Mouse (Mus musculus) kidney, postnatal 14 days (tissue): ENCODE data around the gene Klhl24.
"Not testable (repeated sequence)": the region's sequence is repeated elsewhere in the genome, so short reads cannot be mapped to it uniquely, and the experiment has no call there.

Source experiments
- DNase-seq: peaks from one replicate; pipeline ENCODE4 v3.0.0; 2022; ENCODE audit warnings: mixed read lengths

Gene Klhl24

DNA sequence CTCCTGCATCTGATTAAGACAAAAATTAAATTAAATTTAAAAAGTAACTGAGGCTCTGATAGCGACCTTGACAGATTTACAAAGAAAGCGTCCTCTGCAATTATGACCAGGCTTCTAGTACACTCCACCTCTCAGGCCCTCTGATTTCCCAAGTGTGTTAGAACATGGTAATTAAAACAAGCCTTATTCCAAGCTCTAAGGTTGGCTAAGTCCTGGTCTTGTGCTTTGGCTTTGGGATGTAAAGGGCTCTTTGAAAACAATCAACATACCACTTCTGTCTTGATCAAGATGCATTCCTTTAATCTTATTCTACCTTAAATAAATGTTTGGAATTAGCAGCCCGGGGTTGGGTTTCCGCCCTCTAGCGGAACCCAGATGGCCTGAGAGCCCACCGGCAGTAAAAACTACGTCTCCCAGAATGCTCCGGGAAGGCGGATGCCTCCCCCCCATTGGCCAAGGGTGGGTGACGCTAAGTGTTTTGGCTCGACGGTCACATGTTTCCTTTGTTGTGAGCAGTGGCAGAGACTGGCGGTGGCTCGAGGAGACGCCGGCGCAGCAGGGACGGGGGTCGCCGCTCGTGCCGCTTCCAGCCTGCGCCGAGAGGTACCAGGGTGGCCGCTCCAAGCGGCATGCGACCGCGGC lies at the start of gene Klhl24:
Gene Klhl24, plus strand, starts transcription at position 474 of the 642 bp plus-strand sequence.
- DNase-seq, result peak; percentile 96

DNA sequence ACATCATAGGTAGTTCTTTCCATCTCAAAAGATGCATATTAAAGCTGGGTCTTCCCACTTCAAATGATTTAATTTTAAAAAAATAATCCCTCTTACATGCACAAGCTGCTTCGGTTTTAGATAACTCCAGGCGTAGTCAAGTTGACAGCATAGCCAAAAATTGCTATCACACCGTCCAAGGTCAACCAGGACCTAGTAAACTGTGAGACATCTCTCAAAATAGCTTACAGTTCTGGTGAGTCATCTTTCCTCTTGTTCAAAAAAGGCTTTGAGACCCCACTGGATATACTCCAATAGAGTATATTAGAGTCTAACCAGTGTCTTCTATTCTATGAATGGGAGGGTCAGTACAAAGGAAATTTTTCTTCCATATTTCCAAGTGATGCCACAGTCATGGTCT lies 44.7 kb upstream of the Klhl24 start:
- no peak for DNase-seq

DNA sequence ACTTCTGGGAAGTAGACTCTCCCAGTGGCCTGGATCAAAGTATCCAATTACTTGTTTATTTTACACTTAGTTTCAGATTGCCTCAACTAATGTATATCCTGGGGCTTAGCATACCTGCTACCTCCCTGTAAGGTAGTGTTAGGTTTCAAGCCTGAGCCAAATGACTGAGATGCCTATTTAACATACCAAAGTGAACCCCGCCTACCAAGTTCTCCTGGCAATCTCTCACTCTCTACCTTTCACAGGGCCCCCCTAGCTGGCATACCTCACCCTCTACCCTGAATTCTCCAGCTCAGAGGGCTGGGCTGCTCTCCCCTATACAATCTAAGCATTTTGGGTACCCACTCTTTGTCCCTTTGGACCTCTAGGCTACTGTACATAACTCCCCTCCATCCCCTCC lies 24.6 kb upstream of the Klhl24 start:
- no peak for DNase-seq

DNA sequence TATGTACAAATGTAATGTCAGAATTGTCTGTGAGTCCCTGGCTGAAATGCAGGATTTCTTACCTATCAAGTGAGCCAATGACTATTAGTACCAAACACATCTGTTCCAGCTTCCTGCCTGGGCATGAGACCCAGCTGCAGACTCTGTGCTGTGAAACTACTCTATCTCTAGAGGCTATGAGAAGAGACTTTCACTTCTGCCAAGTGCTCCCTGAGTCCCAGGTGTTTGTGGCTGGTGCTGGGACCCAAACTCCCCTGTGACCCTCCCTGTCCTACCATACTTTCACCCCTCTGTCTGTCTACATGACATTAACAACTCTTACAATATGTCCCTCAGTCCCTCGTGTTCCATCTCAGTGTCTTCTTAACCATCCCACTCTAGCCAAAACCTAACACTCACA lies 20.7 kb upstream of the Klhl24 start:
- DNase-seq, result no peak

DNA sequence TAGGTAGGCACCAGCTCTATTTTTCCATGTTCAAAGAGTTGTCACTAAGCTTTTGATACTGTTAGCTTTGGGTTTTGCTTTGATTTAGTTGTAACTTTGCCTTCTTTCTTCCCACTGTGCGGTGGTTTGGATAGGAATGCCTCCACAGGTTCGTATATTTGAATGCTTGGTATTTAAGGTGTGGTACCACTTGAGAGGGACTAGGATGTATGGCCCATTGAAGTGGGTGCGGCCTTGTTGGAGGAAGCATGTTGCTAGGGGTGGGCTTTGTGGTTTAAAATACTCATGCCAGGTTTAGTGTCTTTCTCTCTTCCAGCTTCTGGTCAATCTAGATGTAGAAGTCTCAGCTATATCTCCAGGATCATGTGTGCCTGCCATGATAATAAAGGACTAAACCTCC lies 17.1 kb upstream of the Klhl24 start:
- no peak for DNase-seq

DNA sequence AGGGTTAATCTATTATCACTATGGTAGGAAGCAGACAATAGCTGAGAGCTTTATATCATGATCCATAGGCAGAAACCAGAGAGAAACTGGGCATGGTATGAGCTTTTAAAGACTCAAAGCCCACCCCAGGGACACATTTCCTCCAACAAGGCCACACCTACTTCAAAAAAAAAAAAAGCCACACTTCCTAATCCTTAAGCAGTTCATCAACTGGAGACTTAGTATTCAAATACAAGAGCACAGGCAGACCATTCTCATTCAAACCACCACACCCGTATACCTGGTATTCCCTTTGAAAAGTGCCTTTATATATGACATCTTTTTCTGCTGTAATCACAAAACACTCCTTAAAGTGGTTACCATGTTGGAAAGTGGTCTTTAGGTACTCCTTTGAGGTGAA lies 12.7 kb upstream of the Klhl24 start:
- no peak for DNase-seq

DNA sequence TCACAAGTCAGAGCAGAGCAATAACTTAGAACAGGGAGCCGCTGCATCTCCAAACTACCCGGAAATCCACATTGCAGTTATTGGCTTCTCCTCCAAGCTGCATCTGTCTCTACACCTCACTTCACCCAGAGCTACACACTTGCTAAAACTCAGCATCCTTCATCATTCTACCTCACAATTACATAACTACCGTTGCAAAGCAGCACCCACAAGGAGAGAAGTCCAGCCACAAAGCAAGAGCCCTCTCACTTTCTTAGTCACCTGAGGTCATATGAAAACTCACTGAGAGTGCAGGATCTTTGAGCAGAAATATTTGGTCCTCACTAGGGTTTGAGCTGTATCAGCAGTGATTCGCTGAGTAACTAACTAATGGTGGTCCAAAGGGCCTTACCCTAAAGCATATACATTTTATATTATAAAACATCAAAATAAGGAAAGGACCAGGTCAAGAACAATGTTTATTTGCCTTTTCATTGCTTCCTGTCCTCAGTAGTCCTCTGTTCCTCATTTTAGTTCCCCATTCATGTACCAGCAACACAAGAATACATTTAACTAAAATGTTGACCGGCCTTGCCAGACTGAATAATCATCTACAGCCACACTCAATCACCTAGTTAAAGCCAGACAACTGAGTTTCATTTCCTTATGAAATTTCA lies 12.0 kb upstream of the Klhl24 start:
- no peak for DNase-seq

DNA sequence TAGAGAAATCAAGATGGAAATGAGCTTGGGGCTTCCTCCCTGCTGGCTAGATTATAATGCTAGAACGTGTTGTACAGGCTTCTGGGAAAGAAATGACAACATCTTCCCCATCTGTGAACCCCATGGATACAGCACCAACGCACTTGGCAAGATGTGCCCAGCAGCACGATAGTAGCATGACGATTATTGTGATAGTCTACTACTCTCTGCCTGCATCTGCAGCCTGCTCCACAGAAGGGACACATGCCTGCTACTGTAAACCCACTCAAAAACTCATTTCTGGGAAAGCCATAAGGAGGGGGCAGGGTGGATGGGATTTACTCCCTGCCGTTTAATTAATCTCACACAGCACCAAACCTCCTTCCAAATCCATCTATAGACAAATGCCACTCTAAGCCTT lies 10.4 kb upstream of the Klhl24 start:
- DNase-seq, result no peak

DNA sequence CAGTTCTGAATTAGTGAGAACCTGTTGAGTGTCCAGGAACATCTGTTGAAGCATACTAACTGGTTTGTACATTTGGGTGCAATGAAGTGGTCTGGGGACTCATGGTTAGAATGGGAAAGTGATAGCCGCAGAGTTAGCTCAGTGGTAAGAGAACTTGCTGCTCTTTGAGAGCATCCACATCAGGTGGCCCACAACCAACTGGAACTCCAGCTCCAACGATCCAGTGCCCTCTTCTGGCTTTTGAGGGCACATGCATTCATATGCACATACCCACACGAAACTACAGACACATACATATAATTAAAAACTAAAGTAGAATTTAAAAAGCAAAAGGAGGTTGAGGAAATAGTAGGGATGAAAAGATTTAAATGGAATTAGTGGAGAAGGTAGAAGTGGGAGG lies 7.7 kb upstream of the Klhl24 start:
- no peak for DNase-seq

DNA sequence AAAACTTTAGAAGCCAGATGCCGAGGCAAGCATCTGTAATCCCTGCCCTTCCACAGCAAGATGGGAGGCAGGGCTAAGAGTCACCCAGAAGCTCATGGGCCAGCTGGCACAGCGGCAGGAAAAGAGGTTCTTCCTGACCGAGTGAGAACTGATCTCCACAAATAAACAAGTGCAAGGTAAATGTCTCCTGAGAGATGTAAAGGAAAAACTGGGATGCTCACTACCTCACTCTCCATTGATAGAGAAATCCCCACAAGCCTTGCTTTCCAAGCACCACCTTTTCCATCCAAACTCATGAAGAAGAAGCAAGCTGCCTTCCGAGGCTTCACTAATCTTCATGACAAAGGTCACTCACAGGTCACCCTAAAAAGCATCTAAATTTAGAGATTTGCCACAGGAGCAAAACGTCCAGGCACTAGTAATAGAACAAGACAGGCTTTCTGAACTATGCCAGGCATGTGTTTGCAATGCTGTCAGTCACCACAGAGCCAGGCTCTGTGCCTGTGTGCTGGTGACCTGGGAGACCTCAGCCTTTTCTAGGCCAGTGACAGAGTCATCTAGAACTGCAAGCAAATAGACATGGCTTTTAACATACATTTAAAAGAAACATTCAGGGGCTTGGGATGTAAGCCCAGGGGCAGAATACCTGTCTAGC lies 6.3 kb upstream of the Klhl24 start:
- no peak for DNase-seq

DNA sequence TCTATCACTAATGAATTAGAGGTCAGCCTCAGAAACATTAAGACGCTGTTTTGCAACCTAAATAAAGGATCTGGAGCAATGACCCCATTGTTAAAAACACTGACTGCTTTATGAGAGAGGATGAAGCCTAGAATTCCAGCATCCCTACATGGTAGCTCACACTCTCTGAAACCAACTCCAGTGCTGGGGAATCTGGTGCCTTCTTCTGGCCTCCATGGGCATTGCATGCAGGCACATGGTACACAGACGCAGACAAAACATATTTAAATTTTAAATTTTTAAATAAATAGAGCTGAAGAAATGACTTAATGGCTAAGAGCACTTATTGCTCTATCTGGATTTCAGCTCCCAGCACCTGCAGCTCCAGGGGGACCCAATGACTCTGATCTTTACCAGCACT lies 1.4 kb upstream of the Klhl24 start:
- DNase-seq, result no peak

DNA sequence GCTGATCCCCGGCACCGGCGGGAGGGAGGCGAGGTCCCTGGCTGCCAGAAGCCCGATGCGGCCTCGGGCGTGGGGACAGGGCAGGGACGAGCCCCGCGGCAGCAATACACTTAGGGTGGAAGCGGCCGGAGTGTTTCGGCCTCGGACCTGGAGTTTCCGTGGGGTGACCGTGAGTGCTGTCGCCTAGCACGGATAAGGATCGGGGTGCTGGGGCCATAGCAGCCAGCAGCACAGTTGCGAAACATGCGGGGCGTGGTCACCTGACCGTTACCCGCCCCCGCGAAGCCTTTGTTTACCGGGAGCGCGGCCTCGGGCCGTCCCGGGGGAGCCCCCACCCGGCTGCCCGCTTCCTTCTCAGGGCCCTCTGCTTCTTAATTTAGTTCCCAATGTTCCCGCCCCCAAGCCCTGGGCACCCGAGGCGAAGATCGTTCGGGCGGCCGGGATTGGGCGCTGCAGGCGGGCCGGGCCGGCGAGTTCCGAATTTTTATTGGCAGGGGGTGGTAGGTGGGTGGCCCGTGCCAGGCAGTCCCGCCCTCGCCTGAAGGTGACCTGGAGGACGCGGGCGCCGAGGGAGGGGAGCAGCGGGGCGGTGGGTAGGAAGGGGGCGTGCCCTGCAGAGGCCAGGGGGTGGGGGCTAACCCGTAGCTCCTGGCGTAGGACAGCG lies 501 bp downstream of the Klhl24 start:
- peak; percentile 97 for DNase-seq

DNA sequence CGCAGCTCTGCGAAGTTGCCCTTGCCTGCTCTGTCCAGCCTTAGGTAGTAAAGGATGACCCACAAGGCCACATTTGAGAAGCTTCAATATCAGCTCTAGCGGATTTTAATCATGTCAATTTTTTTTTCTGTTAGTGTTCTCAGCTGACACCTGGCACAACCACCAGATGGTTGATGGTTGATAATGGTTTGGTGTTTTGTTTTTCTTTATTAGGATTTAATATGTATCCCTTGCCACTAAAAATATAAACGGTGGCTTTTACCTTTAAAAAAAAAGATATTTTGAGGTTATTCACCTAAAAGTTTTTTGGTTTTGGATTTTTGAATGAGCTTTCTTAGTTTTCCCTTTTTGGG lies 1.0 kb downstream of the Klhl24 start:
- DNase-seq, result no peak

DNA sequence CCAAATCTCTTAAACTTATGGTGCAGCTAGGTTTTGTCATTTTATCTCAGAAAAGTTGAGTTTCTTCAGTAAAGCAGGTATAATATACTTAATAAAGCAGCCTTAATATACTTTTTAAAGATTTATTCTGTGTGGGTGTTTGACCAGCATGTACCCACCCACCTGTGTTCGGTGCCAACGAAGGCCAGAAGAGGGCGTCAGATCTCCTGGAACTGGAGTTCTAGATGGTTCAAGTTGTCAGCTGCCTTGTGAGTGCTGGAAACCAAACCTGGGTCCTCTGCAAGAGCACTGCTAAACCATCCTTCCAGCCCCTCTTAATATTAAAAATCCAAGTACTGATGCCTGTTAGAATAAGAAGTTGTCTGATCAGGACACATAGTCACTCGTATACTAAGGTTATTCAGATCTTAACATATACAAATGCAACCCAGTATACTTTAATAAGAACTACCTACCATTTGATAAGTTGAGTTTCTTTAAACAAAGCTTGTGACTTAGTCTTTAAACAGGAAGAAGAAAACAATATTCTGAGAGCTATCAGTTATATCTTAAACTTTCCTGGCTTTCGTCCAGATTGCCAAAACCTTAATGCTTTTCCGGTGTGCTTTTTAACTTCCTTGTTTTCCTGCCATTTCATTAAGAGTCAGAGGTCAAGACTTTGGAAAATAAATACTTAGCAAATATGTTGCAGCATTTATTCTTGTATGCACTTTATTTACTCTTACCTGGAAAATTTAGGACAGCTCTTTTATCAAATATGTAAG lies 1.7 kb downstream of the Klhl24 start:
- DNase-seq, result no peak

DNA sequence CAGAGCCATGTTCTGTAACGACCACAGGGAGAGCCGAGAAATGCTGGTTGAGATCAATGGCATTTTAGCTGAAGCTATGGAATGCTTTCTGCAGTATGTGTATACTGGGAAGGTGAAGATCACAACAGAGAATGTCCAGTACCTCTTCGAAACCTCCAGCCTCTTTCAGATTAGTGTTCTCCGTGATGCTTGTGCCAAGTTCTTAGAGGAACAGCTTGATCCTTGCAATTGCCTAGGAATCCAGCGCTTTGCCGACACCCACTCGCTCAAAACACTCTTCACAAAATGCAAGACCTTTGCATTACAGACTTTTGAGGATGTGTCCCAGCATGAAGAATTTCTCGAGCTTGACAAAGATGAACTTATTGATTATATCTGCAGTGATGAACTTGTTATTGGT lies 9.7 kb downstream of the Klhl24 start:
- no peak for DNase-seq

DNA sequence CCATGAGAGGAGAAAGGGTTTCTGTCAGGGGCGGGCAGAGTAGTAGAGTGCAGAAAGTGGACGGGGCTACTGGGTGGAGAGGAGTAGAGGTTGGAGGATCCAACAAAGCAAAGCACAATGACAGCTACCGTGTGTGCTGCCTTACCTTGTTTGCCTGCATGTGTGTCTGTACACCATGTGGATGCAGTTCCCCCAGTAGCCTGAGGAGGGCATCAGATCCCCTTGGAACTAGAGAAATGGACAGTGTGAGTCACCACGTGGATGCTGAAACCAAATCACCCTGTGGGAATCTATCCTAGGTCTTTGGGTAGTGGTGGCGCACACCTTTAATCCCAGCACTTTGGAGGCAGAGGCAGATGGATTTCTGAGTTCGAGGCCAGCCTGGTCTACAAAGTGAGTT lies 11.6 kb downstream of the Klhl24 start:
- no peak for DNase-seq

DNA sequence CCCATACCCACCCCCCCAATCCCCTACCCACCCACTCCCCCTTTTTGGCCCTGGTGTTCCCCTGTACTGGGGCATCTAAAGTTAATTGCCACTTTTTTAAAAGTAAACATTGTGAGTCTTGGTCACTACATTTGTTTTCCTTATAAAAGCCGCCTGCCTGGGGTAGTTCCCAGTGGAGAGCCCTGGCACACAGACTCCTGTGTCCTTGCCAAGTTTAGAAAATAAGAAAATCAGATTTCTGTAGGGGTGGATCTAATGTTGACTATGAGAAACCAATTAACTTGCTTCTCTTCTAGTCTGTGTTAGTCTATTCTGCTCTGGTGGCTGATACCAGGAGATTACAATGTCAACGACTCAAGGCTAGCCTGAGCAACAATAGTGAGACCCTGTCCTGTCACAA lies 15.3 kb downstream of the Klhl24 start:
- no peak for DNase-seq

DNA sequence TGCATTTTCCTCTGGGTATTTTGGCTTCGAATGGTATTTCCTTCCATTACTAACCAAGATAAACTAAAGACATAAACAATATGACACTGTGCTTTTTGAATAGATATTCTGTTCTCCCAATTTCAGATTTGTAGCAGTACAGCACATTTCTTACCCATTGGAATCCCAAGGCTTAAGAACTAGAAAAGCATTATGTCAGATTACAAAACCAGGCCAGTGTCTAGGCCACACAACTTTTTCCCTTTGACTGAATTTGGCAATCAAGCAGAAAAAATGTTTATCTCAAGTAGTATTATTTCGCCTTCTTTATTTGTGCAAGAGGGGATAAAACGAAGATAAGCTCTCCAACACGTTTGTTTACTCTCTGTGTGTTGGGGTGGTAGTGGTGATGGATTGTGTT lies 18.7 kb downstream of the Klhl24 start:
- no peak for DNase-seq

DNA sequence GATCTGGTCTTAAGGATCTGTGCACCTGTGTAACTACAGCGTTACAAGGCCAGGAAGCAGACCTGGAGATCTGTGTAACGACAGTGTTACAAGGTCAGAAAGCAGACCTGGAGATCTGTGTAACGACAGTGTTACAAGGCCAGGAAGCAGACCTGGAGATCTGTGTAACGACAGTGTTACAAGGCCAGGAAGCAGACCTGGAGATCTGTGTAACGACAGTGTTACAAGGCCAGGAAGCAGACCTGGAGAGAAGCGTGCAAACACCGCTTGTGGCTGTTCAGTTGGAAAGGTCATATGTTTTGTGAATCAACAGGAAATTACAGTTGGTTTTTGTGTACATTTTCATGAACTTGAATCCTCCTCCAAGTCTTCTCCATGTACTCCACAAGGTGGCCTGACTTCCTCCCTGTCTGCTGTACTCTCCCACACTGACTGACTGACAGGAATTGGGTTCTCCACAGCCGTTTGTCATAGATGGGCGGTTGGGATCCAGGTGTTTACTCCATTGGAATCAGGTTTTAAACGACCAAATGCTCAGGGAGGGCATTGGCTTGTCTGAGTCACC lies 29.1 kb downstream of the Klhl24 start:
- not testable (repeated sequence) for DNase-seq

DNA sequence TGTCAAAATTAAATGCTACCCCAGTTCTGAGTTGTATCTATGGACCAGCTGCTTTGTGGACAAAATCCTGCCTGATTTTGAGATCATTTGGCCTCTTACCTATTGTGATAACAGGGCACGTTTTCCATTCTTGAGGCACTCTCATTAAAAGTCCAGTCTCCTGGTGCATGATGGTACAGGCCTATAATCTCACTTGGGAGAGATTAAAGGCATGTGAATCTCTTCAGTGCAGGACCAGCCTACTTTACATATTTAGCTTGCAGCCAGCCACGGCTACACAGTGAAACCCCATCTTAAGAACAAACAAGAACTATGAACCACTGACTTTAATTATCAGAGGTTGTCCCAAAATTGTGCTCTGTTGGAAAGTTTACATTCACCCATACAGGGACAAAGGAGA lies 33.1 kb downstream of the Klhl24 start:
- no peak for DNase-seq

DNA sequence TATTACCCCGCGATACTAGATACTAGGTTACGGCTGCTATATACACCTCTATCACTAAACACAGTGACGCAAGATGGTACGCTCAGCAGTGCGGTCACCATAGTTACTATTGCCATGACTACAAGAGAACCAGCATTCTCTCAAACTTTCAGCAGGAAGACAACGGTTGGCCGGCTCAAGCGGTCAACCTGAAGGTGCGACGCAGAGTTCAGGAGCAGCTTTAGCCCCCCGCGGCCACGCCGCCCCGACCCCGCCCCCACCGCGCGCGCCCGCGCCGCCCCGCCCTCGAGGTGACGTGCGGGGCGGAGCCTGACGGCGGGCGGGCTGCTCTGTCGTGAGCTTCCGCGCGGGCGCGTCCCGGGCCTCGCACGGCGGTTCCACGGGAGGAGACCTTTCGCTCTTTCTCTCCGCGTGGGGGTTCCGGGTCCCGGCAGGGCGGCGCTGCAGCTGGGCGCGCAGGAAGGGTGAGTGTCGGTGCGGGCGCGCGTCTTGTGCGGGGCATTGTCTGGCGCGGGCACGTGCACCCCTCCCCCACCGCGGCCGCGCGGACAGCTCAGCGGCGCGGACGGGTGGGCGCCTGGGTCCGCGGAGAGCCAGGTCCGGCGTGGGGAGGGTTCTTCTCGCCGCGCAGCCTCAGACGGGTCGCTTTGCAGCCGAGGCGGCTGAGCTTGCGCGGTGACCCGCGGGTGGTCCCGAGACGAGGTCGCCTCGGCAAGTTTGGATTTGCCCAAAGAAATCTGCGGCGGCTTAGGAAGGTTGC lies 43.6 kb downstream of the Klhl24 start, which contains the start of gene Yeats2:
Gene Yeats2, plus strand, starts transcription at position 292 of the 760 bp plus-strand sequence.
- DNase-seq, result peak; percentile 89

DNA sequence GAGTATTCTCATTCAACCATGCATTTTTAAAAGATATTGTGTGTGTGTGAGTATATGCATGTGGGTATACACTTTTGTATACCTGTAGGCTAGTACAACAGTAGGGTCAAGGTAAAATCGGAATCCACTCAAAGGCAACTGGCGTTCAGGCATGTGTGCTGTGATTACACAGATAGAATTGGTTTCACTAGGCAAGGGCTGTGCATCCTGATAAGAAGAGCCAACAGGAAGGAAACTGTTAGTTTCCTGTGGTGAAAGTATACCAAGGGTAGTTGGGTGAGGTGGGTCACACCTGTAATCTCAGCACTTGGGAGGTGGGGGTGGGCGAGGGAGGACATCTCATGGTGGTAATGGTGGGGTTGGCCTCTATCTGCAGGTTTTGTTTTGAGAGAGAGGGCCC lies 47.2 kb downstream of the Klhl24 start:
- DNase-seq, result no peak
